Mouse (Mus musculus): ENCODE results near the gene Prr36.

GRCm38 (mm10) chr8:4166881-4167525 is 50.3 kb downstream of the Prr36 start:
- TF ChIP-seq CTCF (IDR thresholded peaks at IDR 0.05; ENCODE audit: low read depth, low read length) (no peak), POLR2A (IDR thresholded peaks at IDR 0.05; ENCODE audit: borderline replicate concordance, low read depth, low read length) (no peak)

All from bone marrow macrophage, adult 2 months (primary cell).